Mouse (Mus musculus): Measurements from ENCODE around the gene Gpr132.
"Not testable (repeated sequence)": the region's sequence is repeated elsewhere in the genome, so short reads cannot be mapped to it uniquely, and the experiment has no call there.

Gpr132 gene

DNA sequence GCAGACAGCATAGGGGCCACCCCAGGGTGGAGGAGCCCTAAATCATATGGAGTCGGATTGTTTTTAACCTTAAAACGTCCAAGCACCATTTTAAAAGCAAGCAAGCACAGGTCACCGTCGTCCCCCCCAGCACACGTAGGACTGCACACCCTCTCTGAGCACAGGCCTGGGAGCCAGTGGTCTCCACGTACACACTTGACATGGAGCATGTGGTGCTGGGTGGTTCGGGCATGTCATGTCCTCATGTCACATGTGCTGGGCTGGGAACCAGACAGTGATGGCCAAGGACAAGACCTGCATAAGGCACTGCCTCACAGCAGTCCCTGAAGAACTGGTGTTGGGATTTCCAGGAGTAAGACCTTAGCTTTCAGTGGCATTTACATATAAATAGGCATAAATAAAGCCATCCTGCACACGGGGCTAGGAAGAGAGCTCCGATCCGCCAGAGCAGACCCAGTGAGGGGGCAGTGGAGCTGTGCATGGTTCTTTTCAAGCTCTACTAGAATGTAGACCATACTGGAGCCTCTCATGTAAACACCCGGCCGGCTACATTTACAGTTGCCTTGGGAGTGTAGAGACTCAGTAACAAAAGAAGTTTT, 47.5 kb downstream of the Gpr132 start:
- DNase-seq (ENCODE audit: low spot score): no peak

DNA sequence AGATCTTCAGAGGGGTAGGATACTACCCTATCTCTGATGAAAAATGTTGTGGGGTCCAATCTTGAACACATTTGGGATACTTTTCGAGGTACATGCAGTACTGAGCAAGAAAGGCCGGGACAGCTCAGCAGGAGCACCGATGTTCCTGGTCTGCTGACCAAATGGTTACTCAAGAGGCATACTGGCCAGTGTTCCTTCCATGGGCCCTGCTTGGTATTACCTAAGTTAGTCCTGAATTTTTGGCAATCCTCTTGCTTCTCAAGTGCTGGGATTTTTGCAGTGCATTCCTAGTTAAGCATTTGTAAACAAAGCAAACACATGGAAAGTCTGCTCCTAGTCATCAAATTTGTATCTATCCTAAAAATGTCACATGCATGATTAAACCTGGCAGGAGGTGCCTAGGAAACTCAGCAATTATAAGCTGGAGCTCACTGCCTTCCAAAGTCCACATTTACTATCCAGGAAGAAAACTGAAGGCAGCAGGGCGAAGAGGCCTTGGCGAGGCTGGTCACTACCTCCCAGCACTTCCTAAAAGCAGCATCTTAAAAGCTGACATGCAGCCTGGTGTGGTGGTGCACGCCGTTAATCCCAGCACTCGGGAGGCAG, 48.9 kb downstream of the Gpr132 start:
- no peak for DNase-seq (ENCODE audit: low spot score)

DNA sequence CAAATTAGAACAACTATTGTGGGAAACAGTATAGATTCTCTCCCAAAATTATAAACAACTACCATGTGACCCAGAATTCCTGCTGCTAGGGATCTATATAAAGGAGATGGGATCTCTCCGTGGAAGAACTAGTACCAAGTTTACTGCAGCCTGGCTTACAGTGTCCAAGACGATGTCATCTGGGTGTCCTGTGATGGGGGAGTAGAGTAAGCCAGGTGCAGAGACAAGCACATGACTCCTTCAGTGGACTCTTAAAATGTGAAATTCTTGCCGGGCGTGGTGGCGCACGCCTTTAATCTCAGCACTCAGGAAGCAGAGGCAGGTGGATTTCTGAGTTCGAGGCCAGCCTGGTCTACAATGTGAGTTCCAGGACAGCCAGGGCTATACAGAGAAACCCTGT, 51.2 kb downstream of the Gpr132 start:
- DNase-seq (ENCODE audit: low spot score): not testable (repeated sequence)

DNA sequence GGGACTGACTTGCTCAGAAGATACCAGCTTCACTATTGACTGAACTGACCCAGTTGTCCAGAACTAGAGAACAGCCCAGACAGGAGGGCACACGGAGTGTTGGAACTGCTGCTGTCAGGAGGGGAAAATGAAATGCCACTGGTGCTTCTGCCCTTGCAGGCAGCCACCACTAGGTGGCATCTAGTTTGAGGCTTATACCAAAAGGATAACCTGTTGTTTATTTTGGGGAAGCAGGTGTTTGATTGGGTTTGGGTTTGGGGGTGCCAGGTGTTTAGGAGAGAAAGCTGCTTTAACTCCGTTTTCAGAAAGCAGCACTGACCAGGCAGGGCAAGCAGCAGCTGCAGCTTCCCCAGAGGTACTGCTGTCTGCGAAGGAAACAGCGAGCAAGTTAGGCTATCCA, 51.7 kb downstream of the Gpr132 start:
- DNase-seq (ENCODE audit: low spot score): no peak

DNA sequence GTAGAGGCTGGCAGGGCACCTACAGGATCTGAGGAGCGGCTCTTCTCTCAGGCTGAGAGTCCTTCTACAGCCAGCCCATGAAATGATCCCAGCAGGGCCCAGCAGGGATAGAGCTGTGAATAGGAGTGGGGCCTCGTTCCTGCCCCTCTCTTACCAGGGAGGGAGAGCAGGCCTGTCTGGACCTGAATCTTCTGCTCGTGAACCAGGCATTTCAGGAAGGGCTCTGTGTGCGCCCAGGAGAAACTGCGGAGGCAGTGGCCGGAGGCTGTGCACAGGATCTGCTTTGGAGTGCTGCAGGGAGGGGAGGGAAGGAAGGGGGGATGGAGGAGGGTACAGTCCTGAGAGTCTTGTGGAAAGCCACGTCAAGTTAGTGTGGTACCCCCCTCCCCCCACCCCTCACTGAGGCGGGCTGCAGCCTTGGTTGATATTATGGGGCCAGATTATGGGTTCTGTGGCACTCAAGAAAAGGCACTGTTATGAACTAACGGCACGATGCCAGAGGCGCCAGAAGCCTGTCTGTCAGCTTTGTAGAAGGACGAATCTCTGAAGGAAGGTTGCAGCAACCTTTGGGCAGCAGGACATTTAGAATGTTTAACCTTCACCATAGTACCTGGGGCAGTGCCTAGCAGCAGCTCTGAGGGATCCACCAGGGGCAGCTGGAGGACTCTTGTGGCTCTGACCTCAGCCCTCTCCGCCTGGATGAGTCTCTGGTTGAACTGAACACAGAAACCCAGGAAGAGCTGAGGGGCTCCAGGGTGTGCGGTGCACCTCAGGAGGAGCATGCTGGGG, 53.2 kb downstream of the Gpr132 start:
- no peak for DNase-seq (ENCODE audit: low spot score)

DNA sequence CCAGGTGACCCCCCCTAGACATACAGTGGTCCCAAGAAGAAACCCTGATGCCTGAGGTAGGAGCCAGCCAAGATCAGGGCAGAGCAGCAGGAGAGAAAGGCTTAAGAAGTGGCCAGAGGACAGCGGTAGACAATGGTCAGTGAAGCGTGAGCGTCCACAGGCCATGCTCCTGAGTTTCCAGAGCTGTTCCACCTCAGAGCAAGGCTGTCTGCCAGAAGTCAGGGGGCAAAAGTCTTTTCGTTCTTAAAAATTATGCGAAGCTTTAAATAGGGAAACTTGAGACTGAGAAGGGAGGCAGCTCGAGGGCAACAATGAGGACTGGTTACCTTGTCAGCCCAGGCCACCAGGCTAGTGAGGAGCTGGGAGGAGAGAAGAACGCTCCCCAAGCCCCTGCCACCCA, 54.7 kb downstream of the Gpr132 start:
- no peak for DNase-seq (ENCODE audit: low spot score)

DNA sequence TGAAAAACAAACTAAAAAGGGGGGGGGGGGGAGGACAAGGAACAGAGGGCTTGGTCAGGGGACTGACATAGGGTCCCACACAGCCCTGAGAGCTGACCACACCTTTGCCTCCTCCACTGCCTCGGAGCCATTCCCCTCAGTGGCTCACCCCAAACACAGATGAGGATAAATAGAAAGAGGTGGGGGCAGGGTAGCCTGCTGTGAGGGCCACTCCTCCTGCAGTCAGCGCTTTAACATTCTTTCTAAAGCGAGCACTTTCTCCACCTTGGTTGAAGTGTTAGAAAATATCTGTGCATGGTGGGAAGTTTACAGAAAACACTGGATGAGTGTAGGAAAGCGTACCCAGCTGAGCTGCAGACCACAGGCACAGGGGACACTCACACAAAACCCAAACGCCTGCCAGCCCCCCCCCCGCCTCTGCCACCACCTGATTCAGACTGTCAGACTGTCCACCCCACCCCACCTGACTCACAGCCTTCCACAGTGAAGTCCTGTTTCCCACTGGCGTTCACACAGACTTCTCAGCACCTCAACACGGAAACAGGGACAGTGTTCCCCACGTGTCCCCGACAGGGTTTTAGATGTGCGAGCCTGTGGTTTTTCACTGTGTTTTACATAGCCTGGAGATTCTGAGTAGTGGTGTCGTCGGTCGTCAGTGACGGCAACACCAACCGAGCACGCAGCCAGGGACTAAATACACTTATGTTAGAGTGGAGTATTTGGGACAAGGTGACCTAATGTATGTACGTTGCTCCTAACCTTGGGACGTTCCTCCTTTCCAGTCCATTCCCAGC, 57.7 kb downstream of the Gpr132 start:
- DNase-seq (ENCODE audit: low spot score): no peak

DNA sequence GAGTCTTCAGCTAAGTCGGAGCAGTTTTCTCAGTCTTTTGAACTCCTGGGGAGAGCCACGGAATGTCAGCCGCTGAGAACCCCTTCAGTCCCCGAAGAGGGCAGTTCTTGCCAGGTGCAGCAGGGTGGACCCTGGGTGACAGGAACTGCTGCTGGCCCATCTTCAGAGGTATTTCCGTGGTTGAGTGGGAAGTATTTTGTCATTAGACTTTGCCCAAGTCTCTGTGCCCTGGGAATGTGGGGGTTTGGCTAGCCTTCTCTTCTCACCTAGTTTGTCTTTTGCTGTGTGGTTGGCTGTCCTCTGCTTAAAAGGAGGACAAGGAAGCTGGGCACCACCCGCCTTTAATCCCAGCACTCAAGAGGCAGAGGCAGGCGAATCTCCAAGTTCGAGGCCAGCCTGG, 58.4 kb downstream of the Gpr132 start:
- DNase-seq (ENCODE audit: low spot score): no peak

DNA sequence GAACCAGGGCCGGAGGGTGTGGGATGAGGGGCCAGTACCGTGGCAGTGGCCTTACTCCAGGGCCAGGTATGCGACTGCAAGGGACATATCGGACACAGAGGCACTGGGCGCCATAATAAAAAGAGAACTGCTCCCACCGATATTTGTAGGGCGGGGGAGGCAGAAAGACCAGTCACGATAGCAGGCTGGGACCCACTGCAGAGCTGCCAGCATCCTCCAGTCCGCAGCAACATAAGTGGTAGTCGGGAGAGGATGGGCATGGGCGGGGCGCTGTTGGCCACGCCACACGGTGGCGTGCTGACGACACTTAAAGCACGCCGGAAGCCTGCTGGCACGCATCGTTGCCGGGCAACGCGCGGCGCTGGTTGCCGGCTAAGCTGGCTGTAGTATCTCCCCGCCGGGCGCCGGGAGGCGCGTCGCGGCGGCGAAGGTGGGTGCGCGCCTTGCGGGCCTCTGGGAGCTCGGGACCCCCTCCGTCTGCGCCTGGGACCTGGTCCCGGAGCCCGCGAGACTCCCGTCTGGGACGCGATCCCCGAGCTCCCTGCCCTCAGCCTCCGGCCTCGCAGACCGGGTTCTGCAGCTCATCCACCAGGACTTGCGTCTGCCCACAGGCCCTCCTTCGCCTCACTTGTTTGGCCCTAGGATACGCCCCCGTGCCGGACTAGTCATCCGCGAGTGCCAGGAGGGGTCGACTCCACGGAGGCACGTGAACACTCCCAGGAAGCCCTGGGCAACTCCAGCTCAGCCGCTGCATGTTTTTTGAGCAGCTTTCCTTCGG, 59.3 kb downstream of the Gpr132 start, which contains the start of gene Clba1:
Gene Clba1 (plus strand): TSS at position 351 of the 778 bp plus-strand sequence.
- peak; percentile 95 for DNase-seq (ENCODE audit: low spot score)

DNA sequence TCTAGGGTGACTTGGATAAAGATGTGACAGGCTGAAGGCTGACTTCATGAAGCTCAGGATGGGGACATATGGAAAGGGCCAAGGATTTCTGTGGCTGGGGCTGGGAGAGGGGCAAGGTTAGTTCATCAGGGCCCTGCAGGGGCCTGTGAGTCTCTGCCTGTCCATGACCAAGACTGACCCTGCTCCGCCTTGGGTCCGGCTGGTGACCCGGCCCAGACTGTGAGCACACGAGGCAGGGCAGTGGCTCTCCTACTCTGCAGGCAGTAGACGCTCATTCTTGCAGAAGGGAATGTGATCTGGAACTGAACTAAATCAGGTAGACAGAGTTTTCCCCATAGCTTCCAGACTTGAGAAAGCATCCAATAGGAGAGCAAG, 59.8 kb downstream of the Gpr132 start:
- DNase-seq (ENCODE audit: low spot score): no peak

DNA sequence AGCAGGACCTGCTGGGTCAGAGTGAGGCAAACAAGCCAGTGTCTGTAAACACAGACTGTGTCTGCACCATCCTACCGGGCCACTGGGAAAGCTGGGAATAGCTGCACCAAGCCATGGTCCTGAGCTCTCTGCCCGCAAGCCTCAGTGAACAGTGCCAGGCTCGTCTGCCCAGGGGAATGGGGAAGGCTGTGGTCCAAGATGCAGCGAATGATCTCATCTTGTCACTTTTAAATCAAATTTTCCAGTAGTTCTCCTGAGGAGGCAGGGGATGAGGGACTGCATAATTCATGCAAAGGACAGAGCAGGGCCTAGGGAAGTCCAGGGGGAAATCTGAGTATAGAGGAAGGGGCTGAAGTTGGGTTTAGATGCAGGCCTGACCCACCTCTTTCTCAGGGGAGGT, 60.2 kb downstream of the Gpr132 start:
- DNase-seq (ENCODE audit: low spot score): no peak

DNA sequence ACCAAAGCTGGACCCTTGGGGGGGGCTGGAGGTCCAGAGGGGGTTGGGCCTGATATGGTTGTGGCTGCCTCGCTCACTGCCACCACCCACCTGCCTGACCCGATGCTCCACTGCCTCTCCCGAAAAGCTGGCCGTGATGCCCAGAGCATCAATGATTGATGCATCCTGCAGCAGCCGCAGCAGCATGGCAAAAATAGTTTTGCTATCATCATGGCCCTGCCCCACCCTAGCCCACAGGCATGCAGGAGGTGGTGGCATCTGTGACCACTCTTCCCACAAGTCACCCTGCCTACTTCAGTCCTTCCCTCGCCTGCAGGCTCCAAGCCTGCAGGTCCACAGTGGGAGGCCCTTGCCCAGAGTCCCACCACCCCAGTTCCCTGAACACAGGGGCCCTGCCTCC, 62.0 kb downstream of the Gpr132 start:
- DNase-seq (ENCODE audit: low spot score): no peak

DNA sequence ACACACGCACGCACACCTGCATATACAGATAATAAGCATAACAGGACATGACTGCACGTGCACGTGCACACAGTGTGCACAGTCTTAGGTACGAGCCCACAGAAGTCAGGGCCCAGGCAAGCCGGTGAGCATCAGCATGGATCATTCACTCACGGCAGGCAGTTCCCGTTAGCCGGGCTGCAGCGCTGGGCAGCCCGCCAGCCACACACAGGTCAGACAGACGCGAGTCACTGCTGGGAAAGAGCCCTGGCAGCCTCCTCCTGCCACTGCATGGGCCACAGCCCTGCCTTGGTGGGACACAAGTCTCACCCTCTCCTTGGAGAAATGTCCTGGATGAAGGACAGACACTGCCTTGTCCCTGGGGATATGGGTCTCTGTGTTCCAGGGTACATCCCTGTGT, 64.0 kb downstream of the Gpr132 start:
- DNase-seq (ENCODE audit: low spot score): no peak

DNA sequence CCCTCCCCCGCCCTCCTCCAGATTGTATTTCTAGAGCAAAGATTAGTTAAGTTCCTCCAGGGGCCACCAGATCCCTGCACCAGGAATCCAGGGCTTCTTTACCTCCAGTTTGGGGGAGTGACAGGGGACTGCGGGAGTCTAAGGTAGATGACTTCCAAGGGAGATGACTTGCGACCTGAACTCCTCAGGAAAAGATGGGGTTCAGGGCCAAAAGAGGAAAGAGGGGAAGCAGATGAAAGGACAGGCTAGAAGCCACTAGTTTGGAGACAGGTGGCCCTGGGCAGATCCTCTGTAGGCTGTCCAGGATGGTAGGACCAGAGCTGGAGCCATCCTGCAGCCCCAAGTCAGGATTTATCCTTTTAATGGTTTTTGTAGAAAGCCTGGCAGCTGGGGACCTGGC, 65.1 kb downstream of the Gpr132 start:
- no peak for DNase-seq (ENCODE audit: low spot score)

DNA sequence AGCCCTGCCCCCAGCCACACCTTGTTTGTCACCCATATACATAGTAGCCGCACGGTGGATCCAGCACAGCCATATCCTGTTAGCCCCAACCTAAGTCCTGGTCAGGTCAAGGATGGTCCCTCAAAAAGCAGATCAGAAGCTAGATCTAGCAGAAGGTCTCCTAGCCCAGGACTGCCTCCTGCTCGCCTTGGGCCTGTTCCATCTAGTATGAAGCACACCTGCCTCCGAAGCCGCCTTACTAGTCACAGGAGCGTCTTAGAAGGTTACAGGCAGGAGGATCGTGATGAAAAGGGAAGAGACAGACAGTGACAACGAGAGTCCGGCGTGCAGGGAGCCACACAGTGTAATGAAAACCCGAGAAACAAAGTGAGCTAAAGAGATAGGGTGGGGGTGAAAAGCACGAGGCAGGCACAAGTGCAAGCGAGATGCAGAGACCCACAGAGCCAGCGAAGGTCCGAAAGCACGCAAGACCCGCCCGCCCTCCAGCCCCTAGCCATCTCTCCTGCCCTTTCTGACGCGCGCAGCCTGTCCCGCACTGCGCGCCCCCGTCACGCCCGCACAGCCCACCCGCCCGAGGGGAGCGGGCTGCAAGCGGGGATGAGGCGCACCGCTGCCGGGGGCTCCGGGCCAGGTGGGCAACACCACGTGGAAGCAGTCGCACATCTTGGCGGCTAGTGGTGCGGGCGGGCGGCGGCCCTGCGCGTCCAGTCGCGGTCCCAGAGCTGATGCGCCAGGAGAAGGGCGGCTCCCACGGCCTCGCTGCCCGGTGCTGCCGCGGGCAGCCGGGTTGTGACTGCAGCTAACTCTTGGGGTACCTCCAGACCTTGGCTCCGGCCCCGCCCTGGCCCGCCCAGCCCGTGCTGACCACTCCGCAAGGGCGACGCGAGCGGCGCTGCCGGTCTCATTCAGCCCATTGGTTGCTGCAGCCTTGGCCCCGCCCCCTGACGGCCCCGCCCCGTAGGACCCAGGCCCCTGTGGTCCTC, 65.9 kb downstream of the Gpr132 start, which contains the start of gene Ahnak2:
Gene Ahnak2 (minus strand): TSS at position 794 of the 983 bp plus-strand sequence.
- DNase-seq (ENCODE audit: low spot score): peak; percentile 71
